Mouse (Mus musculus): ENCODE measurements around the gene Mfsd11.

DNA sequence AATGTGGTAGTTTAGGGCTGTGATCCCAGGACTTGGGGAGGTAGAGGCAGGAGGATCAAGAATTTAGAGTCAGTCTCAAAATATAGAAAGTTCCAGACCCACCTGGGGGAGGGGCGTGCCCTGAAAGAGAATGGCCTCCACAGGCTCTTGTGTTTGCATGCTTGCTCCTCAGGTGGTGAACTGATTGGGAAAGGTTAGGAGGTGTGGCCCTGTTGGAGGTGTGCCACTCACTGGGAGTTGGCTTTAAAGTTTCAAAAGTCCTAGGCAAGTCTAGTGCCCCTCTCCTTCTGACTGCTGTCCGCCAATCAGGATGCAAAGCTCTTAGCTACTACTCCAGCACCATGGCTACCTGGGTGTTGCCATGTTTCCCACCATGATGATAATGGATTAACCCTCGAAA lies 63.0 kb downstream of the Mfsd11 start:
- TF ChIP-seq CHD2 (IDR thresholded peaks at IDR 0.05; ENCODE audit: low read depth, low read length) (no peak), ZC3H11A (IDR thresholded peaks at IDR 0.05; ENCODE audit: borderline replicate concordance, low read depth, low read length) (no peak), HCFC1 (IDR thresholded peaks at IDR 0.05; ENCODE audit: borderline replicate concordance, insufficient read depth, low read length) (no peak), MAFK (IDR thresholded peaks at IDR 0.05; ENCODE audit: insufficient read depth, low read depth, low read length) (no peak)
